Mouse (Mus musculus) adrenal gland, postnatal 36 days (tissue): ENCODE measurements around the gene Wdr5. TPM values are rescaled to one million over a fixed set of nuclear protein-coding genes. Genes with fewer than 3 reads are reported as not detected.
A peak's percentile ranks its signal among the peaks of the same experiment; 100 is the strongest.
"Not testable (repeated sequence)": the region's sequence is repeated elsewhere in the genome, so short reads cannot be mapped to it uniquely, and the experiment has no call there.

ENCODE experiments used
- DNase-seq, 2 experiments: peaks; one replicate each; pipeline ENCODE4 v3.0.0; 2021; ENCODE audit warnings: mixed read lengths in 1 of 2
- total RNA-seq, 2 experiments: library from RNA; stranded (reverse); gene quantifications; 2 replicates each; pipeline ENCODE4 v1.2.3; 2021

Wdr5 gene
- total RNA-seq, 2 experiments from 2014 or later, result 32.9 to 37.2 TPM

DNA sequence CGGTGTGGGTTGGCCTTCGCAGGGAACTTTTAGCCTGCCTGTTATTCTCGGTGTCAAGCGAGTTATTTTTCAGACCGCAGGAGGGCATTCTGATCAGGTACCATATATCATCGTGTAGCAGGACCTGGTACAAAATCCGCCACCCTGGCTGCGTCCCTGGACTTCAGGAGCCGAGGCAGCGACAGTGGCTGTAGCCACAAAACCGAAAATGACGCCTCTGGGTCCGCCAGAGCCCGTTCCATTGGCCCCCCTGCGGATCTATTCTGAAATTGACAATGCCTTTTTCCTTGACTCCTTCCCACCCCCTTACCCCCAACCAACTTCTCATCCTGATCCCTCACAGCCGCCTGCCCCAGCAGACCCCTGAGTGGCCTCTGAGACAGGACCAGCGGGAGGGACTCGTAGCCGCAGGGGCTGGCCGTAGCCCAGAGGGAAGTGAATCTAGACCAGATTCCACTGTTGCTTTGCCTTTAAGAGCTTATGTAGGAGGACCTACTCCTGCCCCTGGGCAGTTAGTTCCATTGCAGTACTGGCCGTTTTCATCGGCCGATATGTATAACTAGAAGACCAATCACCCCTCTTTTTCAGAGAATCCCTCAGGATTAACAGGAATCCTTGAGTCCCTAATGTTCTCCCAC is 18.4 kb upstream of the Wdr5 start:
- no peak for DNase-seq

DNA sequence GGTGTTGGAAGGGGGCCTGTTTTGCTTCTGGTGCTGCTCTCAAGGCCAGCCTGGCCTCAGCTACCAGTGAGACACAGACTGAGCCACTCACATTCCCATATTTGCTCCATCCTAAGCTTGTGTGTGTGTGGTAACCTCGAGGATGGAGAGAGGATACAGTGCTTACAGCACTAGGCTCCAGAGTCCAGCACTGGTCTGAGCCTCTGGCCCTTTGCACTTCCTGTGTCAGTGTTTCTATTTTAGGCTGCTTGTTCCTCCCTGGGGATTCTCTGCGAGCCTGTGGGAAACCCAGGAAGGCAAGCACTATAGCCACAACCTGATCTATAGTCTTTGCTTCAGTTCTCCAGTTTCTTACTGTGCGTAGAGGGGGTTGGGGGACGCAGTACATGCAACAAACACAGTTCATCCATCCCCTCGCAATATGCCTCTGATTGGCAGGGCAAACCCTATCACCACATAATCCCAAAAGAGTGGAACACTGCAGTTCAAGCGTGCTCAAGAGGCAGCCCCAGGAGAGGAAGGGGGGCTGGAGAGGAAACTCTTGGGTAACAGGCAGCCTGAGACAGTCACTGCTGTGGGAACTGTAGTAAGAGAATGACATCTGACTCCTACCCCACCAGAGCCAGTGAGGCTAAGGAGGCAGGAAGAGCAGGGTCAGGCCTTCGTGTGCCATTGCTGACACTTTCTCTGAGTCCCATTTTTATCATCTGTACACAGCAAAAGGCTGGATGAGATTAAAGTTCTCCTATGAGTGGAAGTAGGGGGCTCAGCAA is 10.7 kb upstream of the Wdr5 start:
- peak in 1 of 2 experiments; percentile 18 for DNase-seq

DNA sequence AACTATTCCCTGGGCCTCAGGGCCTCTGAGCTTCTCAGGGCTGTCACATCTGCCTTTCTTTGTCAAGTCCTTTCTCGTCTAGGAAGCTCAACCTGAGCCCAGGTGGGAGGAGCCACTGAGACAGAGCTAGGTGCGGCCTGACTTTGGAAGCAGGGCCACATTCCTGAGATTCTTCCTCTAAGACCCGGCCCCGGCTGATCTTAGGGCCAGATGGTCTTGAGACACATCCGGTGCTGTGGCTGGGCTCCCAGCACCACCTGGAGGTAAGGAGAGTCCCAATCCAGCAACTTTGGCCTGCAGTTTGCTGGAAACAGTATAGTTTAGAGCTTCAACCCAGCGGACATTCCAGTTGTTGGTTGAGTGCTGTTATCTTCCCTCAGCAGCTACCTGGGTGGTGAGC is 9.4 kb upstream of the Wdr5 start:
- DNase-seq, result no peak

DNA sequence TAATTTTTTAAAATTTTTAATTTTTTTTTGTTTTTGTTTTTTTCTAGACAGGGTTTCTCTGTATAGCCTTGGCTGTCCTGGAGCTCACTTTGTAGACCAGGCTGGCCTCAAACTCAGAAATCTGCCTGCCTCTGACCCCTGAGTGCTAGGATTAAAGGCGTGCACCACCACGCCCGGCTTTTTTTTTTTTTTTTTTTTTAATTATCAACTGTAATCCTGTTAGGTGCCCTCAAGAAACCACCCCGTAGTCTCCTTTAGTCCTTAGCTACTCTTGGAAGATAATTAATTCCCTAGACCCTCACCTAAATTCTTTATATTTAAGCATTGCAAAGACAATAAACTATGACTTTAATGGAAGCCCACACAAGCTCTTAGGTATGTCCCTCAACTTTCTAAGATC is 8.3 kb upstream of the Wdr5 start:
- not testable (repeated sequence) for DNase-seq

DNA sequence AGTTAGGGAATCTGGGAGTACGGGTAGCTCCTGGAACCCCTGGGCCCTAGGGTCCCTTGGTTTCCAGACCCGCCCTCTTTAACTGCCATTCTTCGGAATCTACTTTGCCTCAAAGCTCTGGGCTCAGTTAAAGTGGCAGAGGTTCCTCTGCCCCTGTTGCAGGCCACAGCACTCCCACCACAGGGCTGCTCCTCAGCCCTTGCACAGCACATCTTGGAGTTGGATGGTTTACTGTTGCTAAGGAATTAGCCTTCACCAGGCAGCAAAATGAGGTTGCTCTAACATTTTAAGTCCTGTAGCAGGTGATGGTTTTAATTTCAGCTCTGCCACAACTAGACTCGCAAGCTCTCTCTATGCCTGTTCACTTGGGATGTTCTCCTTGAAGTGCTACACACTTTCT is 7.4 kb upstream of the Wdr5 start, which contains the start of gene Brd3:
TSS of gene Brd3 (minus strand) at position 101 of the 400 bp plus-strand sequence.
- no peak for DNase-seq

DNA sequence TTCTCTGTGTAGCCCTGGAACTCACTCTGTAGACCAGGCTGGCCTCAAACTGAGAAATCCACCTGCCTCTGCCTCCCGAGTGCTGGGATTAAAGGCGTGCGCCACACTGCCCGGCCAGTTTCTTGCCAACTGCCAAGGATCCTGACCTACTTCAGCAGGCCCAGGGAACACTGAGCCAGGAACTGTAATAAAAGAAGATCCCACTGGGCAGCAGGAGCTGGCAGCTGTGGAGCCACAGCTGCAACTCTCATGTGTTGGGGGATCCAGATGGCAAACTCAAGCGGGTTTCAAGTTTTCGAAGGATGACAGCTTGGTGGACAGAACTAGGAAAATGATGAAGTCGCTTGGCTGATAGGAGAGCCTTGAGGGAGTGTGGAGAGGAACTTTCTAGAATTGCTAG is 4.3 kb upstream of the Wdr5 start:
- DNase-seq, result no peak

DNA sequence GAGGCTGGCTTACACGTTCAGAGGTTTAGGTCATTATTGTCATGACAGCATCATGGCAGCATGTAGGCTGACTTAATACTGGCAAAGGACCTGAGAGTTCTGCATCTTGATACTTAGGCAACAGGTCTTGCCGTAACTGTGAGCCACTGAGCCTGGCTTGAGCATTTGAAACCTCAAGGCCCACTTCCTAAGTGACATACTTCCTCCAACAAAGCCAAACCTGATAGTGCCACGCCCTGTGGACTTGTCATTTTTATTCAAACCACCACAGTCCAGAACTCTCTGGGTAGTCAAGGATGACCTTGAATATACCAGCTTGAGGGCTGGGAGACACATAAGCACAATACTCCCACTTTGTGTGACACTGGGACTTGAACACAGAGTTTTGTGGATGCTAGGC is 2.0 kb upstream of the Wdr5 start:
- DNase-seq, result no peak

DNA sequence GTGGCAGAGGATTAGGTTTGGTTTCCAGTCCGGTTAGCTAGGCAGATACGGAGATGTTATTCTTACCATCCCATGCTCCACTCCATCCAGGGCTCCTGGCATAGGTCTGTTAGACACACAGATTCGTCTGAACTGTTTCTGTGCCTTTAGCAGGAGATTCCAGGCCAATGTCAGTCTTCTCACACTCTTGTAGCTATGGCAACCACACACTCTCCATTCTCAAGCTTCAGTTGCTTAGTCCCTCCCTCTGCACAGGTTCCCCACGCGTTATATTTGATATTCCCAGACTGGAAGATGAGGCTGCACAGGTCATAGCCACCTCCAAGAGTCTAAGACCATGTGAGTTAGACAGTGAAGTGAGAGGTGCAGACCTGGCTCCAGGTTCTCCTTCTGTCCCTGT is 1.1 kb upstream of the Wdr5 start:
- no peak for DNase-seq

DNA sequence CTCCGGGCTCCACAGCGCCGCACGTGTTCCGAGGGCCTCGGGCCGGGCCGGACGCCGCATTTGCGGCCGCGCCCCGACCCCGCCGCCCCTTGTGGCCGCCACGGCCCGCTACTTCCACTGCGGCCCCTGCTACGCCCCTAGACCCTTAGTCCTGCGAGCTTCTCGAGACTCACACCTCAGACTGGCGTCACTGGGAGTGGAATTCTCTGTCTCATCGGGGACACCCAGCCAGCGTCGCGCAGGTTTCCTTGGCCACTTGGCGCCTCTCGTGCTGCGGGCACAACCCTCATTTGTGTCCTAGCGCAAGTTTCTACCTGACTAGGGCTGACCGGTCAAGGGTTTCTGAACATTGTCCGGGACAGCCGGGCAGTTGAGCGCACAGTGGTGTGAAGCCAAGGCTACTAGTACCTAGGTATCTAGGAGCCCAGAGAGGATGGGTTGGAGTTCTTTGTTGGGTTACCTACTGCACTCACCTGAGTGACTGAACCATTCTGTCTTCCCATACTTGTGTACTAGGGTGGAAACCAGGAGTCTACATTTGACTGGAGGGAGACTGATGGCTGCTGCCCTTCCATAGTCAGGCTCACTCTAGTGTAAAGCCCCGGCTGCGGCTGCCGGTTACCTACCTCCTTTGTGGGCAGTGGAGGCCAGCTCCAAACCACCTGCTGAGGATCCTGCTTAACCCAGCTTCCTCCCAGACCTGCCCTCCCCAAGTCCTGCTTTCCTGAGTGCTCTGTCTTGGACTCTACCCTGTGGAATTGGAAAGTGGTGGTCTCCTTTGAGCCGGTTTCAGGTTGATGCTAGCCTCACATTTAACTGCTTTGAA is 597 bp downstream of the Wdr5 start:
- DNase-seq, result peak in 1 of 2 experiments; percentile 26

DNA sequence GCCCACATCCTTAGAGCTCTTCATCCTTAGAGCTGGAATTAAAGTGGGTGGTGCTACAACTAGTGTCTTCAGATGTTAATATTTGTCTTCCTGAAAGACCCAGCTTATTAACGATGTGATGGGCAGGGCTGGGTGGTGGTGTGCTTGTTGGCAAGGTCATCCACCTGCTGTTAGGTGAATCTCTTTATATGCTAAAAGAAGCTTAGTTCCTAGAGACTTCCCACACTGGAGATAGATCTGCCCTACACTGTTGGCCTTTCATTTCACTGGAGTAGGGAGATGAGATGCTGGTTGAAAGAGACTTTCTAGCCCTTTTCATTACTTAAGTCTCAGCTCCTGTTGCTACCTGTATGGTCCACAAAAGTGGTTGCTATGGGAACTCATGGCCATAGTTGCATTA is 1.3 kb downstream of the Wdr5 start:
- no peak for DNase-seq

DNA sequence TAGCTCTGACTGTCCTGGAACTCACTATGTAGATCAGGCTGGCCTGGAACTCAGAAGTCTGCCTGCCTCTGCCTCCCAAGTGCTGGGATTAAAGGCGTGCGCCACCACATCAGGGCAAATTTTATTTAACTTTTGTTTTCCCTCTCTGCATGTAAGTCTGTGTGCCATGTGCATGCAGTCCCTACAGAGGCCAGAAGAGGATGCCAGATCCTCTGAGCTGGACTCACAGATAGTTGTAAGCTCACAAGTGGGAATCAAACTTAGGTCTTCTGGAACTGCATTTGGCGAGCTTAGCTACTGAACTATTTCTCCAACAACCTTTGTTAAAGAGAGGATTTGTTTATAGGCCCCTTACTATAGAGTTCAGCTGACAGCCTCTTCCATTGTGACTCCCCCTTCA is 3.3 kb downstream of the Wdr5 start:
- no peak for DNase-seq

DNA sequence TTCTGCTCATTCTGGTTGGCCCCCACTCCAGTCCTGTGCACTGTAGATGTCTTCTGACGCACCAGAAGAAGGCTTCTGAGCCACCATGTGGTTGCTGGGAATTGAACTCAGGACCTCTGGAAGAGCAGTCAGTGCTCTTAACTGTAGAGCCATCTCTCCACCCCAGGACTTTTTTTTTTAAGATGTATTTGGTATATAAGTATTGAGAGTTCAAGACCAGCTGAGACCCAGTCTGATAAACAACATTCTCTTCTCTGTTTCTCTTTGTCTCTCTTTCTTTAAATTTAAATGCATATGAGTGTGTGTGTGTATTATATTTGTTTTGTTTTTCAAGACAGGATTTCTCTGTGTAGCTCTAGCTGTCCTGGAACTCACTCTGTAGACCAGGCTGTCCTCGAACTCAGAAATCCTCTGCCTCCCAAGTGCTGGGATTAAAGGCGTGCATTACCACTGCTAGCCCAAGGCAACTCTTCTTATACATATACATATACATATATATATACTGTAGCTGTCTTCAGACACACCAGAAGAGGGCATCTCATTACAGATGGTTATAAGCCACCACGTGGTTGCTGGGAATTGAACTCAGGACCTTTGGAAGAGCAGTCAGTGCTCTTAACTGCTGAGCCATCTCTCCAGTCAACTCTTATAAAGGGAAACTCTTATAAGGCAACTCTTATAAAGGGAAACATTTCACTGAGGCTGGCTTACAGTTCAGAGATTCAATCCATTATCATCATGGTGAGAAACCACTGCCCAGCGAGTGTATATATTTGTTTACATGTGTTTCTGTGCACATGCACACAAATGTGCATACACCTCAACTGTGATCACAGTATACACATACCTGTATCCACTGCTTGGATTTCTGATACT is 23.7 kb downstream of the Wdr5 start:
- not testable (repeated sequence) for DNase-seq

DNA sequence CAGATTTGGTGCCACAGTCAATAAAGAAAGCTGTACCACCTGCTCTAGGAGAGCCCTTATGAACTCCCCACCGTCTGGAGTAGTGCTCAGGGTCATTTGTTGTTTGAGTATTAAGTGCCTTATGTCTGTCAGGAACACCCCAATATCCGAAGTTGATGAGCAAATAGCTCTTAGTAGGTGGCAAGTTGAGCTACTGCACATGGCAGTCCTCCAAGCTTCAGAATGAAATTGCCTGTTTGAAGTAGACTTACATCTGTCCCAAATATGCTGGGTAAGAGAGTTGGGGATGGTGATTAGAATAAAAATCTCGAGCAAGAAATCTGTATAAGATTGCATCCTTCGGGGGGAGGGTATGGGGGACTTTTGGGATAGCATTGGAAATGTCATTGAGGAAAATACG is 24.4 kb downstream of the Wdr5 start:
- no peak for DNase-seq

DNA sequence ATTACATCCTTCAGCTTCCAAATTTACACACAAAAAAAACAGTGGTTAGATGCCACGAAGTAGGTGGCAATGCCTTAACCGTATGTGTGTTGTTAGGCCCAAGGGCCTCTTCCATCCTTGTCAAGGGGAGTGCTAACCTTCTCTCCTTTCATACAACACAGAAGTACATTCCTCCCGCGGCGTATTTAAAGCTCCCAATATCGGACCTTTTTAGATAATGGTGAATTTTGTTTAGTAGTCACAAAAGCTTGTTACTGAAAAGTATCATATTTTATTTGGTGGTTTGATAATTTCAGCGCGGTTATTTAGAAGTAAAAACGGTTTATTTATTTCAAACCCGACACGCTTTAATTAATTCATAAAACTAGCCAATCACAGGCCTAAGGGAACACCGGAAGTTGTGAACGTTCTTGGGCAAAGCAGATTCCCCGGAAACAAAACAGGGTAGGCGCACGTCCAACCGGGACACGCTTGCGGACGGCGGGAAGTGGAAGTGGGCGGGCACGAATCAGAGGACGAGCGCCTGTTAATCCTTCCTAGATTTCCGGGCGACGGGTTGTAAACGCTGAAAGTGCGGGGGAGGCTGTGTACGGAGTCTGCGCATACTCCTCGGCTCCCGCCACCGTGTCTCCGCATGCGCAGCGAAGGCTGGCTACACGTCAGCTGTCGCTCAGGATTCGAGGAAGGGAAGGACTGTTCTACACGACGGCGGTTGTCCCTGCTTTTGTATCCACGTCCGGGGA is 25.0 kb downstream of the Wdr5 start:
- DNase-seq, result peak; percentile 97

DNA sequence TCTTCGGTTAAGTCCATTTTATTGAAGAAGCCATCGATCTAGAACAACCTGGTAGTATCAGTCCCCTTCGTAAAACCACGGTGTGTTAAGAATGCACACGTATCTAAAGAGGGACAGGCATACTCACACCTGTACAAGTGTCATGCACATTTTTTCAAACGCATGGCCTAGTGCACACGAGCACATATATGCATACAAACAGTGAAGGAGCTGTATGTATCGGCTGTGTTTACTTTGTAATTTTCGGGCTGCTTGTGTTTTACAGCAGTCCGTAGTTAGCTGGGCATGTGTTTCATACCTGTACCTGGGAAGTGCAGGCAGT is 25.5 kb downstream of the Wdr5 start:
- no peak for DNase-seq

DNA sequence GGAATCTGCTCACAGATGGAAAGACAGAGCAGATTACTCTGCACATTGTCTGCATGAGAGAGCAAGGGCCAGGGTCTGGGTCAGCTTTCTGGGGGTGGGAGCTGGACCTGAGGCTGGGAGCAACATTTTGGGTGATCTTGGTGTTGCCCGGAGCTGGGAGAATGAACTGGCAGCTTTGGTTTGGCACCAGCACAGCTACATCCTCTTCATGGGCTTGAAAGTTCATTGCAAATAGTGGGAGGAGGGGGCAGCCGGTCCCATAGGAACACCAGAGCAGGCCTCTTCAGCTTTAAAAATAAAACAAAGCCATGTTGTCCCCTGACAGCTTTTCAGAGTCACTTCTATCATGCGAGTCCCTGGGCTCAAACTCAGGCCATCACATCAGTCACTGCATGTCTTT is 26.3 kb downstream of the Wdr5 start:
- no peak for DNase-seq

DNA sequence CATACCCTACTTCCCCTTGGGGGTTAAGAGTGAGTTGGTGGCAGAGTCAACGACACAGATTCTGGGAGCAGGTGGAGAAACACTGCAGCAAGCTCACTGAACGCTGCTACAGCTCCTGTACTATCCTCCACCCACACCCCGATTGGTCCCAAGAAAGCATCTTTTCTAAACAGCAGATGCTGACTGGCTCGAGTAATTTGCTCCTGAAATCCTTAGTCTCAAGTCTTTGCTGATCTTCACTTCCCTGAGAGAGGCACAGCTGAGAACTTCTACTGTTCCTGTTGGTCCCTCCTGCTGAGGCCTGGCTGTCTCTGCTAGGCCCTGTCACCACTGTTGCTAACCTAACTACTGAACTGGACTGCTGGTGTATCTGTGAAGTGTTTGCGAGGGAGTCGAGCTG is 29.7 kb downstream of the Wdr5 start:
- DNase-seq, result no peak

DNA sequence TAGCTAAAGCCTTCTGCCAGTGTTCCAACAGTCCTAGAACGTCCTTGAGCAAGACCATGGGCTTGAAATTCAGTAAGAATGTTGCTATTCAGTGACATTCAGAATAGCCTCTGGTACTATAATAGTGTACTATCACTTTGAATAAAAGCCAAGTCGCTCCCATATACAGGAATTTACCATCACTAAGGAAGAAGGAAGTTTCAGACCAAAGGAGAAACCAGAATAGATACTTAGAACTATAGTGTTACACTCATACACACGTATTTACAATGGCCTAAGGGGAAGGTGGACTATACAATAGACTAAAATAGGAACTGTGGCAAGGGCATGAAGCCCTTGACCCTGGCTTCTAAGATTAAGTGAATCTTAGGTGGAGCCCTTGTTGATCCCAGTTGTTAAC is 30.6 kb downstream of the Wdr5 start:
- not testable (repeated sequence) for DNase-seq

DNA sequence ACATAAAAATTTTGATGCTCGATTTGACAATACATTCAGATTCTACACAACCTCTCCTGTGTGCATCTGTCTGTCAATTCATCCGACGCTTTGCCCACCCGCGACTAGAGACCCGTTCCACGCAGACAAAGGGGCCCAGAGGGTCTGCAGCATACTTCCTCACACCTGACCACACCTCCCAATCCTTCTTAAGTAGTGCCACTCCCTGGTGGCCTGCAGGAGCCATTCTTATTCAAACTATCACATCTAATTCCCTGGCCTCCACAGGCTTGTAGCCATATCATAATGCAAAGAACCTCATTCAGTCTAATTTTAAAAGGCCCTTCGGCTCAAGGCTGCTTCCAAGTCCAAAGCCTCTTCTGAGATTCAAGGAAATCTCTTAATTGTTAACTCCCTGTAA is 31.1 kb downstream of the Wdr5 start:
- DNase-seq, result not testable (repeated sequence)

DNA sequence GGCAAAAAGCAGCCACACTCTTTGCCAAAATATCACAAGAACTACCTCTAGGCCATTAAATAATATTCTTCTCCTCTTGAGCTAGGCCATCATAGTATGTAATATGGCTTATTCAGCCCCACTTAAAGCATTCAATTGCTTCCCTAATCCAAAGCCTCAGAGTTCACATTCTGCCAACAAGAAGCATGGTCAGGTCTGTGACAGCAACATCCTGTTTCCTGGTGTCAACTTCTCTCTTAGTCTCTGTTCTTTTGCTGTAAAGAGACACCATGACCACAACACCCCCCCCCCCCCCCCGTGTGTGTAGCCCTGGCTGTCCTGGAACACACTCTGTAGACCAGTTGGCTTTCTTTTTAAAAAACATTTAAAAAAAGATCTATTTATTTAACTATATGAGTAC is 32.4 kb downstream of the Wdr5 start:
- no peak for DNase-seq

DNA sequence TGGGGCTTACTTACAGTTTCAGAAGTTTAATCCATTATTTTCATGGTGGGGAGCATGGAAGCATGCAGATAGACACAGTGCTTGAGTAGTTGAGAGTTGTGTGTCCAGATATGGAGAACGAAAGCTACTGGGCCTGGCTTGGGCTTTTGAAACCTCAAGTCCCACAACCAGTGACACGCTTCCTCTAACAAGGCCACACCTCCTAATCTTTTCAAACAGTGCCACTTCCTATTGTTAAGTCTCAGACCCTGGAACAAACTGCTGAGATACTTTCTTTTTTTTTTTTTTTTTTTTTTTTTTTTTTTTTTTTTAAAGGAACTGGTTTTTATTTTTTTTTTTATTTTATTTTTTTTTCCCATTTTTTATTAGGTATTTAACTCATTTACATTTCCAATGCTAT is 33.0 kb downstream of the Wdr5 start:
- DNase-seq, result no peak
